Mouse (Mus musculus) R1 (cell line): ENCODE results near the gene Grasp.

Experiments used
- DNase-seq: peaks from one replicate; pipeline ENCODE4 v3.0.0-alpha.2; 2018; ENCODE audit warnings: low read depth, low spot score

Gene Grasp

DNA sequence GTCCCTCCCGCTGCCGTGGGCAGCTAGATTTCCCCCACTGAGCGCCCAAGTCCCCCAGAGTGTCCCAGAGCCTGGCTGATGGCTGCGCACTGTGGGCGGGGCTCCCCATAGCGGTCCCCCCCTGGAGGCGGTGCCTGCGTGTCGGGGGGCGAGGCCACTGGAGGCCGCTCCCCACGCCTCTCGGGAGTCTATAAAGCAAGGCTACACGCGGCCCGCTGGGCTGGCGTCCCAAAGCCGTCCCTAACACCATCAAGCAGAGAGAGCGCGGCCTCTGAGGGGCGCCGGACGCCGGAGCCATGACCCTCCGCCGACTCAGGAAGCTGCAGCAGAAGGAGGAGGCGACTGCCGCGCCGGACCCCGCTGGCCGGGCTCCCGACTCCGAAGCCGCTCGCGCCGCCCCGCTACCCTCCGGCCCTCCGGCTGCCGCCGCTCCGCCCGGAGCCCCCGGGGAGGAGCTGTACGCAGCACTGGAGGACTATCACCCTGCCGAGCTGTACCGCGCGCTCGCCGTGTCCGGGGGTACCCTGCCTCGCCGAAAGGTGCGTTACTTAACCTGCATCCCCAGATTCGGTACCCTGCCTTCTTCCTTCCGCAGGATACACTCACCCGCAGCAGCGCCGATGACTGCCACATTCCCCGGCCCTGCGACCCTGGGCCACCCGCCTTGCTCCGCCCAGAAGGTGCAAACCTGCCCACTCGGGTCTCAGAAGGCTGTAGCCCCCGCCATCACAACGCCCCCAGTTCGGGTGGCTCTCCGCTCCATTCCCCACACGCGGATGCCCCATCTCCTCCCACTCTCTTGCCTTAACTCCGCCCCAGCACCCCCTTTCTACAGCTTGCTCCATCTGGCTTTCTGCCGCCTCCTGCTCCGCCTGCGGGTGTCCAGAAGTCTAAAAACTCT lies at the start of gene Grasp:
Gene Grasp, plus strand, starts transcription at position 183 of the 901 bp plus-strand sequence.
- peak; percentile 91 for DNase-seq

DNA sequence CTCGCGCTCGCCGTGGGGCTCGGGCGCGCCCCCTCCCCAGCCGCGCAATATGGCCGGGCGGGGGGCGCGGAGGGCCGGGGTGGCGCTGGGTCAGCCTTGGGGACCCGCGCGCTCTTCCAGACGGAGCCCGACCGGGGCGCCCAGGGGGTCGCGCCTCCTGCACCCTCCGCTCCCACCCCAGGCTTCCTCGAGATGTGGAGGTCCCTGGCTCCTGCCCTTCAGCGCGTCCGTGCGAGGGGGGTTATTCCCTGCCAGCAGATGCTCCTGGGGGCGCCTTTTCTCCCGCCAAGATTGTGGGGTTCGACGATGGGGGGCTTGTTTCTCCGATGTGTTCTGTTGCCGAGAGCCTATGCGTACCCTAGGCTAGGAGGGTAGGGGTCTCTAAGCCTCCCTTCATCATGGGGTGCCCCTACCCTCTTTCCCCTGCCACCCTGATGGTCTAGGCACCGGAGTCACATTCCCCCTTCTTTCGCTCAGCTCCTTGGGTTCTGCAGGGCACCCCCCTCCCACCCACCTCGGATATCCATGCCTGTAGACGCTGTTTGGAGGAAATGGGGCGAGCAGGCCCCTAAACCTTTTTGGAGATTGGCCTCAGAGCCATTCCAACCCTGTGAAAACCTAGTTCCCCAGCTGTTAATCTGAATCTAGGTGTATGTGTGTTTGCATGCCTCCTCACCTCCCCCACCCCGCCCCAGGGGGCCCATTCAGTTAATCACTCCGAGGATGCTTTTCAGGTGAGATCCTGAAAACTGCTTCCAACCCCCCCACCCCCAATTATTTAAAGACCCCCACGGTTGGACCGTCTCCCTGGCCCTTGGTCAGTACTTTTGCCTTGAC lies 49.5 kb upstream of the Grasp start:
- DNase-seq = peak; percentile 20

DNA sequence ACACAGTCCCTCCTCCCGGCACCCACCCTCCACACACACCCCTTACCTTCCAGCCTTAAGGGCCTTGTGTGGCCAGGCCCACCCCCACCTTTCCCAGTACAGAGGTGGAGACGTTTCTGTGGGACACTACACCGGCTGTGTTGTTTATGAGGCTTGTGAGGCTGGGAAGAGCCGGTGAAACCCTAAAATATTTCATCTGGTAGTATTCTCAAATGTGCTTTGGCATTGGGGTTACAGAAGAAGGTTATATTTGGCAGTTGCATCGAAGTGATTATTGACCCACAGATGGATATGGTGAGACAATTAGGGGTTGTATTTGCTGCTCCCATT lies 48.9 kb upstream of the Grasp start:
- DNase-seq = no peak

DNA sequence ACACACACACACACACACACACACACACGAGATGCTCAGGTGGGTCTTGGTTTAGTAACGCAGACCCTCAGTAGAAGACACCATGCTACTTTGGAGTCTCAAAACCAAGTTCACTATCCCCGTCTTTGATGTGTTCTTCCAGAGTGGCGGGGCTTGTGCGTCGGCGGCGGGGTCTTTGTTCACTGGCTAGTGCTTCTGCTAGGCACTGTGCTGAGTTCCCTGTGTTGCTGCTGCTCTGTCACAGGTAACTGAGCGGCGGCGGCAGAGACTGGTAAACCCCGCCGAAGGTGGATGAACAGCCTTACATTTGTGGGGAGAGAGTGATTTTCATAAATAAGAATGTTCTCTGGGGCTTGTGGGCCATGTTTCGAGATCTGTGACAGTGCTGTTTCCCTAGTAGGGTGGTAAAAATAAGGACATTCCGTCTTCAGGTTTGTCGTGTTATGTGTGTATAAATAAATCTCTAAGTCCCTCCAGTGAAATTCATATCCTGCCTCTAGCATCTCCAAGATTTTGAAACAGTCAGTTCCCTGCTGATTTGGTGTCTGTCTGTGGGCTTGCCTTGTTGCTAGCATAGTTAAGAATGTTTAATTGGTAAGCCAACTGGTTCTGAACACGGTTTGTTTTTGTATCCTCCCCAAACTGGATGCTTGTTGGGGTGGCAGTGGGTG lies 48.2 kb upstream of the Grasp start:
- DNase-seq = no peak

DNA sequence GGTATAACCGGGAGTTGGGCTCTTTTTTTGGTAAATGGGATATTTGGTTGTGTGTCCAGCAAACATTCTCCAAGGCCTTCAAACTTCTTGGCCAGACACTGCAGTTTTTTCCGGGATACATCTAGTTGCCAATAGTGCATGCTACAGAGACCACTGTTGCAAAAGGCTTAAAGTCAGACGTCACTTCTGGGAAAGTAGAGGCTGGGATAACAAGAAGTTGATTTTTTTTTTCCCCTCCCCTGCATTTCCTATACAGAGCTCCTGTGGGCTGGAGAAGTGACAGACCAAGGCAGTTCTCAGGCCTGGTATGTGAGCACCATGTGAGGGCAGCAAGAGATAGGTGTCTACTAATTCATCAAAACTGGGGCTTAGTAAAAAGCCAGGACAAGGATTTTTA lies 47.7 kb upstream of the Grasp start:
- no peak for DNase-seq

DNA sequence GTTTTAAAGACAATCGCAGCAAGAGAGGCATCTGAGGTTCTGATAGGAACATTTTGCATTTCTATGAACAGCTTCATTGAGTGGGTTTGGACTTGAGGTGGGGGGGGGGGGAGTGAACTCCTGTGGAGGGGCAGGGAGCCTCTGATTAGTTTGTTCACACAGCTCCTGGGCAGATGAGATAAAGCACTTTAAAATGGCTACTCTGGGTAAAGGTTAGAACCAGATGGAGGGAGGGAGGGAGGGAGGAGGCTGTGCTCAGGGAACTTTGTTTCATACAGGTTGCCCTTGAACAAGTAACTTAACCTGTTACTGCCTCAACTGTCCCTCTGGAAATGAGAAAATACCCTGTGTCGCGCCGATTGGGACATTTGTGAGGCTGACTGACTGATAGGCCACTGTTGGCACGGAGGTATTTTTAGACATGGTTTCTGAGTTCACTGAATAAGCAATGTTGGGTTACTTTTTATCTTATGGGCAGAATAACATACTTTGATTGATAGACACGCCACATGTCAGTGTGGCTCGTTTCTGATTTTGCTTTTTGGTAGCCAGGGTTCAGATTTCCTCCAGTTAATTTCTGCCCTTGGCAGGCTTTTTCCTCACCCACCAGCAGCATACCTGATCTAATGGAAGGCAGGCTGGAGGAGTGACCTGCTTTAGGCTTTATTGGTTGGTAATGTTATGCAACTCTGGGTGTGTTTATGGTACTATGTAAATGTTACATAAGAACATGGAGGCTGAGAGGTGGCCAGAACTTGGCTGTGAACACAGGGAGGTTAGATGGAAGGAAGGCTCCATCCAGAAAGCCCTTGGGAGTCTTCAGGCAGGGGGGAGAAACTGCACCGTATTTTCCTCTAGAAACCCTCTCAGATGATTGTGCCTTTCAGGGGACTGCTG lies 46.9 kb upstream of the Grasp start:
- no peak for DNase-seq

DNA sequence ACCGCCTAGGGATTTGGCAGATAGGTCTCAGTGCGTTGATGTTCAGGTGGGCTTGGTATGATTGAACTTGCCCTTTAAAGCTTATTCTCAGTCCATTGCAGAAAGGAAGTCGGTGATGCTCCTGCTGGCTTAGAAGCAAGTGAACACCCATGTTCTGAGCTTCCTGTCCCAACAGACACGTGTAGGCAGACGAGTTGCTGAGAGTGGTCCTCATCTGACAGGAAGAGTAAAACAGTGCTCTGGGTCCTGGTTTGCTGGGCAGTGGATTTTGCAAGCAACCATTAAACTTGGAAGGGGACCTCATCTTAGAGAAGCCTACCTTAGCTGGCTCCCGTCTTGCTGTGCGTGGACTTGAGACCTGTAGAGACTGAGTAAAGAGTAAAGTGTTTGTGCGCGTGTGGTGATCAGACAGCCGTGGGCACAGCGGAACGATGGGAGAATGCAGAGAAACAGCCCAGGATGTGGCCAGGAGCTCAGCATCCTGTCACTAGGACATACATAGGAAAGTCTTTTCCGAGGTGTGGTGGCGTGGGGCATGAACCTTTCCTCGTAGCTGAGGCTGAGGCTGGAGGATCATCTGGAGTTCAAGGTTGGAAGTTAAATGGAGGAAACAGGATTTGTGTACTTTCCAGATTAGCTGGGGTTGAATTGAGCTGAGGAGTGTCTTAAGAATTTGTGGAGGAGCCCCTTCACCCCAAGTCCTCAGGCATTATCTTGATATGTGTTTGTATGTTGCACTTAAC lies 43.5 kb upstream of the Grasp start:
- DNase-seq = peak; percentile 79

DNA sequence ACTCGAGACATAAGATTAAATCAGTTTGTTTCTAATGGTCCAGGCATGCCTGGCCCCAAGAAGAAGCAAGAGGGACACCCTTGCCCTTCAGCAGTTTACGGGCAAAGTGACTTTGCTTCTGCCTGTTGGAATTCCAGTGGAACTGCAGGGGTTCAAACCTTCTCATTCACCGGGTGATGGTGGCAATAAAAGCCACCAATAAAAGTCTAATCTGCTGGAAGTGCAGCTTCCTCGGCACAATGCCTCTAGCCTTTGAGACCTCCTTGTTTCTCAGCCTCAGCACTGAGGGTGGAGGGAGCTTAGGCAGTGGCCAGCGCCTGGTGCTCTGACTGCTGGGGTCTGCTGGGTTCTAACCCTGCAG lies 42.9 kb upstream of the Grasp start:
- DNase-seq = peak; percentile 91

DNA sequence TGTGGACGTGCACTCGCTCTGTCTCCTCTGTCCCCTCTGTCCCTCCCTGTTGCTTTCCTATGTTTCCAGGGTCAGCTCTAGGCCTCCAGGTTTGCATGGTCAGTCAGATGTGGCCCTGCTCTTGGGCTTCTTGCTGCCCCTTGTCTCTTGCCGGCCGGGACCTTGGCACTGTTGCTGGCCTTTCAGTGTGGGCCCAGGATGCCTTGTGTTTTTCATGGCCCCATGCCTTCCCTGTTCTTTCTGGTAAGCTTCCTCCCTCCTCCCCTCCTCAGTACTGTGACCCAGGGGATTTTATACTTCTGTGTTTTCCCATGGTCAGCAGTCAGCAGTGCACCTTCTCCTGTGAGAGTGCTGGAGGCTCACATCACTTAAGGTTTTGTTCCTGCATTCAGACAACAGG lies 42.5 kb upstream of the Grasp start:
- DNase-seq = no peak

DNA sequence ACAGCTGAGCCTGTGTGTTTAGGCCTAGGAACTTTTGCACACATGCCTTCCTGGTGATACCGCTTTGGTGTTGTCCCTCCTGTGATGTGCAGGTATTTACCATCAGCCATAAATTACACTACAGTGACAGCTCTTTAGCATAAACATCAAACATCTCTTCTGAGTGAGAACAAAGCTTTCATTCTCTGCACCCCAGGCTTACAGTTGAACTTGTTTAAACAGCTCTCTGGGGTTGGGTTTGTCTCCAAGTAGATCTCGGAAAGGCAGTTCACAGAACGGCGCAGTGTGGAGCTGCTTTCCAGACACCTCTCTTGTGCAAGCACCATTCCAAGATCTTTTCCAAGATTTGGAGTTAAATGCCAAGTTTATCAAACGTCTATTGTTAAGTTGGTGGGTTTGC lies 41.3 kb upstream of the Grasp start:
- peak; percentile 79 for DNase-seq

DNA sequence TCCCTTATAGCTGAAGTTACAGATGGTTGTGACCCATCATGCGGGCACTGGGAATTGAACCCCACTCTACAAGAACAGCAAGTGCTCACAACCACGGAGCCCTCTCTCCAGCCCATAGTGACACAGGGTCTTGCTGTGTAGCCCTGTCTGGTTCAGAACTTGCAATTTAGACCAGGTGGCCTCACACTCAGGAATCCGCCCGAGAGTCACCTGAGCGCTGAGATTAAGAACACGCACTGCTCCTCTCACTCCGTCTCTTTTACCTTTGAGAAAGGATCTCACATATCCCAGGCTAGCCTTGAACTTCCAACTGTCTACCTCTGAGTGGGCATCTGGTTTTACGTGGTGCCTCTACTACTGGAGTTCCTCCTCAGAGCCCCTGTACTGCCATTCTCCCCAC lies 39.7 kb upstream of the Grasp start:
- no peak for DNase-seq

DNA sequence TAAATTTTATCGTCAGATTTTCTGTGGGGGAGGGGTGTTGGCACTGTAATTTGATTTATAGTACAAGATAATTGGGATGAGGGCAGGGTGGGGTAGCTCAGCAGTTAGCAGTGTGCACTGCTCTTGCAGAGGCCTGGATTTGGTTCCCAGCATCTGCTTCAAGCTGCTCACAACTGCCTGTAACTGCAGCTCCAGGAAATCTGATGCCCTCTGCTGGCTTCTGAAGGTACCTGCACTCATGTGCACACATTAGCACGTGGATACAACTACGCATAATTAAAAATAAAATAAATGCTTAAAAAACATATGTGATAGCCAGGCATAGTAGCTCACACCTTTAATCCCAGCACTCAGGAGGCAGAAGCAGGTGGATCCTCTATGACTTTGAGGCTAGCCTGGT lies 38.4 kb upstream of the Grasp start:
- DNase-seq = peak; percentile 80

DNA sequence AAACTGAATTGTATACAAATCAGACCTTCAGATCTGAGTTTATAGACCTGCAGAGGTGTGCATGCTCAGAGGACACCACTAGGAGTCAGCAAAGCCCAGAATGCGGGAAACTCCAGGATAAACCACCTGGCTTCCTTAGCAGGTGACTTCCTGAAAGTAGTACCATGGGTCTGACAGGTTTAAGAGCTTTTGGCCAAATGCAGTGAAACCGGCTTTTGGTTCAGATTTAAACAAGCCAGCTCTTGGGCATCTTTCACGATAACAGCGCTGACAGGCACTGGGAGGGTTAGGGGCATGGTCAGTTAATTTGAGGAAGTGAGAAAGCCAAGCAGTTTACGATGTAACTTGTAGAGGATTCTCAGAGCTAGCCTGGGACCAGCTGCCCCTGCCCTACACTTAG lies 36.1 kb upstream of the Grasp start:
- DNase-seq = peak; percentile 44

DNA sequence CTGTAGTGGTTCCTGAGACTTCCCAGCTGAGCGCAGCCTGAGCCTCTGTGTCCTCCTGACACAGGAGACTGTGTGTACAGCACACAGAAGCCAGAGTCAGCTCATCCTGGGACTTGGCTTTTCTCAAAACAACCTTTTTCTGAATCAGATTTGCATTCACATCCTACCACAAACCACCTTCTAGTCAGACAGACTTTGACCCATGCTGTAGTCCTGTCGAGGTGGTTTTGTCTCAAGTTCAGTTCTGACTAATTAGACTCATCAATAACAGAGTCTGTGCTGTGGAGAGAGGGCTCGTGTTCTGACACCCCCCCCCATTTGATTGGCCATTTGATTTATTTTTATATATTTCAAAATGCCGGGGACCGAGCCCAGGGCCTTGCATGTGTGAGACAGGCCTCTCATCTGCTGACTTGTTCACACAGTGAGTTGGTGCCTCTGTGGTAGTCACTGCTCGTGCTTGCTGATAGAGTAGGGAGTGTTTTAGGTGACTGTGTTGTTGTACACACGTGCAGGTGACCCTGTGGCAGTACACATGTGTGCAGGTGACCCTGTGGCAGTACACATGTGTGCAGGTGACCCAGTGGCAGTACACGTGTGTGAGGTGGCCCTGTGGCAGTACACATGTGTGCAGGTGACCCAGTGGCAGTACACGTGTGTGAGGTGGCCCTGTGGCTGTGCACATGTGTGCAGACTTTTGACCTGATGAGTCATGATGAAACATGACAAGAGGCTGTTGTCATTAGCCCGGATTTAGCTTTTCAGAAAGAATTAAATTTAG lies 33.8 kb upstream of the Grasp start:
- no peak for DNase-seq

DNA sequence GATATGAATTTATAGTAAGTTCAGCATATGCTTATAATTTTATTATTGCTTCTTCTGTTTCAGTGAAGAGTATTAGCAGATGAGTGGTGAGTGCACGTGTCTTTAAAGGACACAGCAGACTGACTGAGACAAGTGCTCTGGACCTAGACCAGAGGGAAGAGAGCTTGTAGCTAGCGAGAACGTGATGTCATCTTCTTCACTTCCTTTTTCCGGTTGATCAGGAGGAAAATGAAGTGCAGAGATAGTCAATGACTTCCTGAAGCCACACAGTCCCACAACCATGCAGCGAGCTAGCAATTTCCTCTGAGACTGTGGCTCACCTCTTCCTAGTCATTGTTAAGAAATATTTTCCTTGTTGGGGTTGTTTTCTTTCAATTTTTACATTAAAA lies 33.2 kb upstream of the Grasp start:
- DNase-seq = no peak

DNA sequence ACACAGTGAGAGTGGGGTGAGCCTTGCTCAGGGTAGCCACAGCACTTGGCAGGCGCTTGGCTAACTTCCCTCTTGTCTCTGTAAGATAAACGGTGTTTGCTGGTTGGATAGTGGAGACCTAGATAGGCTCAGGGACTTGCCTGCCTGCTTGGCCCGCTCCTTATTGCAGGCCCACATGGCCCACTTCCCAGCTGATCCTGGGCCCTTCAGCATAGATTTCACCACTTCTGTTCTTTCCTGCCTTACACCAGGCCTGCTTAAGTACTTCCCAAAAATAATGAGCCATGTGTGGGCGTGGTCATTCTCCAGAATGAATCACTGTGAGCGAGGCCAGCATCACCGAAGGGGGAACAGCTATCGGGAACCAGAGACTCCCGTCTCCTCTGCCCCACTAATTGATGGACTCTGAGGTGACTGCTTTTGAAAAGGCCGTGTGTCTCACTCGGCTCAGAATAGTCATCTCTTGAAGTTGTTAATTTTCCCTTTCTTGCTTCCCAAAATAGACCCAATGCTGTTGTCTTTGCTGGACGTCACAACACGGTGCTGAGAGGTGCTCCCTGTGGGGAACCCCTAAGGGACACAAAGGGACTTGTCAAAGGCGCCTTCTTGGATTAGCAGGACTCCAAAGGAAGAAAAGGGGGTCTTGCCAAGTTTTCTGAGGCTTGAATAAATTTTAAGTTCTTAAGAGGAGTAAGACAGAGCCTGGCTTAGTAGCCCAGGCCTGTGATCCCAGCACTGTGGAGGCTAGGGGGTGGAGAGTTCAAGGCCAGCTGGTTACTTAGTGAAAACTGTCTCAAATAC lies 32.3 kb upstream of the Grasp start:
- peak; percentile 26 for DNase-seq

DNA sequence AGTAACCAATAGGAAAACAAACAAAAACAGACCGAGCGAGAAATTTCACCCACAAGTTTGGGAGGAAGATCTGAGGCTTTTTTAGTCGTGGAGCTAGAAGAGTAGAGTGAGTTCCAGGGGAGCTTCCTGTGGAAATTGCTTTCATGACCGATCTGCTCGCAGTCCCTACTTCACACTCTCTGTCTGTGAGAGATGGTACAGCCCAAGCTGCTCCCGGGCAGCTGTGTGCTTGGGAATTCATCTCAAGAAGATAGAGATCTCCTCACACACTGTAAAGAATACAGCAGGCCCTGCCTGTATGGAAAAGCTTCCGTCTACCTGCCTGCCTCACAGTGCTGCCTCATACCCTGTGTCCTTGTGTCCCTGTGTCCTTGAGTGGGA lies 31.7 kb upstream of the Grasp start:
- no peak for DNase-seq

DNA sequence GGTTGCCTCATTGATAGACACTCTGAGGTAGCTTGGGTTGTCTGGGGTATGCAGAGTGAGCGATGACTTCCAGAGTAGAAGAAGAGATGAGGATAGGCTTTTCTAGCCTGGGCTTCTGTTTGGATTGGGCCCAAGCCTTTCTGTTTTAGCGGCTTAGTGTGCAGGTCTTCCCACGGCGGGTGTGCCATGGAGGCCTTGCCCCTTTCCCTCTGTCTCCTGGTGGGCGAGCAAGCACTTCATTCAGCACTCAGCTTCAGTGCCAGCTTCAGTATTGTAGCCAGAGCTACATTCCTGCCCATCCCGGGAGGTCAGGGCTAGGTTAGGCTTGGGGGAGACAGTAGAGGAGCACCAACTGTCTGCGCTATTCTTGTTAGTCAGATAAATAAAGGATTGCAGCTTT lies 31.3 kb upstream of the Grasp start:
- DNase-seq = no peak

DNA sequence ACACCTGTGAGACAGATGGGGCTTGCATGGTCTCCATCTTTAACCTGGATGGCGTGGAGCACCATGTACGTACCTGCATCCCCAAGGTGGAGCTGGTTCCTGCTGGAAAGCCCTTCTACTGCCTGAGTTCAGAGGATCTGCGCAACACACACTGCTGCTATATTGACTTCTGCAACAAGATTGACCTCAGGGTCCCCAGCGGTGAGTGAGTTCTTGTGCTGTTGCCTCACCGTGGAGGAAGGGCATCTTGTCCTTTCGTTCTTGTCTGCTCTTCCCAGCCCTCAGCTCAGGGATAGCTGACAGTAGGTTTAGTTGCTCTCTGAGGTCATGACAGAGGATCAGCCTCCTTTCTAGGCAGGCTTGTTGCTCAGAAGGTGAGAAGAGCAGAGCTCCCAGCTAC lies 30.0 kb upstream of the Grasp start:
- no peak for DNase-seq
